In the genomic region with DNA sequence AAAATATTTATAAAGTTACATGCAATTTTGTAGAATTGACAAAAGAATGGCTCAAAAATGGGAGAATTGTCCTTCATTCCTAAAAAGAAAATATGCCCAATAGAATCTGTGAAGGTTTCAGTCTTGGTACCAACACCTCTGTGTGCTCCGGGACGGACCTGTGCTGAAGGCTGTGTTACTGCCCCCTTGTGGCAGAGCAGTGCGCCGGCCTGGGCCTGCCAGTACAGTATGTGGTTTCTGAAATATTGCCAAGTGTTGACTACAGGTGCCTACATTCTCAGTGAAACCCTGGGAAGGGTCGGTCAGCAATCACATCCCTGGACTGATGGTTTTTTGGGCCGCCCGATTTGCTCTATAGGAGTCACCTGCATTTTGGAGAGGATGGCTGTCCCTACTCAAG, we compare ENCODE assay signal across 1 mouse cellular context.
TF ChIP-seq lines count a peak whose summit lies in the region.

No protein-coding gene starts in this region.

TF ChIP-seq in CH12.LX, 34 proteins besides CTCF, POLR2A, EP300 and RAD21:
- no peak for TF ChIP-seq MAX (IDR thresholded peaks at IDR 0.05; ENCODE audit: low read length)
- no peak for TF ChIP-seq SIN3A (IDR thresholded peaks at IDR 0.05; ENCODE audit: low read length)
- TF ChIP-seq POLR2AphosphoS2 (IDR thresholded peaks at IDR 0.05; ENCODE audit: low read depth, low read length) = peak; percentile 59; the same call in 1 of the 2 replicates
- no peak for TF ChIP-seq MEF2A (IDR thresholded peaks at IDR 0.05; ENCODE audit: borderline replicate concordance, low read depth, low read length)
- TF ChIP-seq USF2 (conservative IDR thresholded peaks at IDR 0.05; ENCODE audit: low read depth, low read length) = no peak
- no peak for TF ChIP-seq ZNF384 (IDR thresholded peaks at IDR 0.05; ENCODE audit: low read depth, low read length)
- 0 out of 2 replicates have a peak, but pooled peaks have one; percentile 31 for TF ChIP-seq TCF12 (IDR thresholded peaks at IDR 0.05; ENCODE audit: low read depth, low read length)
- TF ChIP-seq MAFK (IDR thresholded peaks at IDR 0.05; ENCODE audit: insufficient replicate concordance, low read length) = no peak
- TF ChIP-seq SMC3 (IDR thresholded peaks at IDR 0.05; ENCODE audit: low read depth, low read length) = peak; percentile 90
- 0 out of 2 replicates have a peak, but pooled peaks have one; percentile 20 for TF ChIP-seq IRF4 (IDR thresholded peaks at IDR 0.05; ENCODE audit: low read depth, low read length)
TF ChIP-seq in CH12.LX: peak in this region for 4.
